Mouse (Mus musculus): ENCODE measurements around the gene Gm5797. TPM values are rescaled to one million over a fixed set of nuclear protein-coding genes. Genes with fewer than 3 reads are reported as not detected.
"Not testable (repeated sequence)": the region's sequence is repeated elsewhere in the genome, so short reads cannot be mapped to it uniquely, and the experiment has no call there.

The Gm5797 gene
- polyA plus RNA-seq (2012) = not detected in 2 replicates

DNA sequence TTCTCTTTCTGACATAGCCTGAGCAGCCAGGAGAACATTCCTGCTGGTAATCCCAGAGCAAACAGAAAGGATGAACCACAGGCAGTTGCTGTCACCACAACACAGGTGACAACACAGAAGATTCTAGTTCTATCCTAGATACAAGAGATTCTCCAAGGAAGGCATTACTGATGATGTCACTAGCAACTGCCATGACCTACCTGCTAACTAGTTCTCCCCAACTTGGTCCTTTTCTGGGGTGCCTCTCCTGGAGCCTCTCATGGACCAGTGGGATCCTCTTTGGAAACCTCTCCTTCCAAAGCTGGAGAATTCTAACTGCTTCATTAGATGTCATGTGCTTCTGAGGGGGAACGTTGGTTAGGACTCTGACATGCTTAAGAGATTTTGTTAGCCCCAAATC, at the start of gene Gm5797:
Gene Gm5797 (minus strand): TSS at position 101 of the 400 bp plus-strand sequence.
- TF ChIP-seq GATA1 (IDR thresholded peaks at IDR 0.05; ENCODE audit: low read length) = not testable (repeated sequence)

DNA sequence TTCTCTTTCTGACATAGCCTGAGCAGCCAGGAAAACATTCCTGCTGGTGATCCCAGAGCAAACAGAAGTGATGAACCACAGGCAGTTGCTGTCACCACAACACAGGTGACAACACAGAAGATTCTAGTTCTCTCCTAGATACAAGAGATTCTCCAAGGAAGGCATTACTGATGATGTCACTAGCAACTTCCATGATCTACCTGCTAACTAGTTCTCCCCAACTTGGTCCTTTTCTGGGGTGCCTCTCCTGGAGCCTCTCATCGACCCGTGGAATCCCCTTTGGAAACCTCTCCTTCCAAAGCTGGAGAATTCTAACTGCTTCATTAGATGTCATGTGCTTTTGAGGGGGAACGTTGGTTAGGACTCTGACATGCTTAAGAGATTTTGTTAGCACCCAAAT, 32.8 kb upstream of the Gm5797 start, which contains the start of gene Gm8374:
Gene Gm8374 (minus strand): TSS at position 101 of the 400 bp plus-strand sequence.
- TF ChIP-seq GATA1 (IDR thresholded peaks at IDR 0.05; ENCODE audit: low read length) = not testable (repeated sequence)

DNA sequence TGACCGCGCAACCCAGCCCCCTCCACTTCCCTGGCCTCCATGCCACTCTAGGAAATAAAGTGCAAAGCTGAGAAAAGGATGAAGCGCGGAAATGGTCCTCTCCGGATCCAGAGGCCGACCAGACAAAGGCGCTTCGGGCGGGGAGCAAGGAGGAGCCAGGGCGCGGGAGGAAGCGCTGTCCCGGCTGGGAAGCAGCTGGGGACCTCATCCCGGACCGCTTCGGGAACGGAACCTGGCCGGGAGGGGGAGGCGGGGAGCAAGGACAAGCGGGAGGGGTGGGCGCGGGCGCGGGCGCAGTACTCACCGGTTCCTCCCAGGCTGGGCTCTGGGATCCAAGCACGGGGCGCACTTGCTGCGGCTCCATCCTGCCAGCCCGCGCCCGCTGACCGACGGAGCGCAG, 17.5 kb downstream of the Gm5797 start, which contains the start of gene Gm3739:
Gene Gm3739 (minus strand): TSS at position 389 of the 400 bp plus-strand sequence.
- TF ChIP-seq GATA1 (IDR thresholded peaks at IDR 0.05; ENCODE audit: low read length) = not testable (repeated sequence)

Other genes with a start within 250 kb of the Gm5797 start
- gene Gm3696, start 231.8 kb downstream of the Gm5797 start, polyA plus RNA-seq (2012) = not detected in 2 replicates
- not detected in 2 replicates for gene Gm6676, start 207.0 kb downstream of the Gm5797 start, polyA plus RNA-seq (2012)
- gene Gm3512, start 157.9 kb downstream of the Gm5797 start, polyA plus RNA-seq (2012) = not detected in 2 replicates
- gene Gm16434, start 137.9 kb downstream of the Gm5797 start, polyA plus RNA-seq (2012) = not detected in 2 replicates
- not detected in 2 replicates for gene Gm3727, start 67.7 kb downstream of the Gm5797 start, polyA plus RNA-seq (2012)
- gene Gm3739, start 17.3 kb downstream of the Gm5797 start, polyA plus RNA-seq (2012) = not detected in 2 replicates
- gene Gm8374, start 32.7 kb upstream of the Gm5797 start, polyA plus RNA-seq (2012) = not detected in 2 replicates
- not detected in 2 replicates for gene Gm3755, start 118.5 kb upstream of the Gm5797 start, polyA plus RNA-seq (2012)
- not detected in 2 replicates for gene Gm3752, start 151.4 kb upstream of the Gm5797 start, polyA plus RNA-seq (2012)
- gene Gm3558, start 236.2 kb upstream of the Gm5797 start, polyA plus RNA-seq (2012) = not detected in 2 replicates